Mouse (Mus musculus) ES-E14 (cell line): Measurements from ENCODE around the gene Lag3.

ENCODE experiments used
- CHD2 ChIP-seq: IDR thresholded peaks from 2 replicates; pipeline ENCODE4 v1.6.1; 2014; ENCODE audit warnings: mild to moderate bottlenecking, low read depth, low read length, inconsistent platforms
- HCFC1 ChIP-seq: IDR thresholded peaks from 2 replicates; pipeline ENCODE4 v1.6.1; 2012; ENCODE audit warnings: low read length, inconsistent platforms, borderline replicate concordance; ENCODE audit not compliant: insufficient read depth
- MAFK ChIP-seq: IDR thresholded peaks from 2 replicates; pipeline ENCODE4 v1.6.1; 2014; ENCODE audit warnings: mild to moderate bottlenecking, low read depth, low read length, inconsistent platforms; ENCODE audit not compliant: insufficient read depth
- ZC3H11A ChIP-seq: IDR thresholded peaks from 2 replicates; pipeline ENCODE4 v1.6.1; 2012; ENCODE audit warnings: low read depth, mild to moderate bottlenecking, inconsistent platforms, low read length, borderline replicate concordance

DNA sequence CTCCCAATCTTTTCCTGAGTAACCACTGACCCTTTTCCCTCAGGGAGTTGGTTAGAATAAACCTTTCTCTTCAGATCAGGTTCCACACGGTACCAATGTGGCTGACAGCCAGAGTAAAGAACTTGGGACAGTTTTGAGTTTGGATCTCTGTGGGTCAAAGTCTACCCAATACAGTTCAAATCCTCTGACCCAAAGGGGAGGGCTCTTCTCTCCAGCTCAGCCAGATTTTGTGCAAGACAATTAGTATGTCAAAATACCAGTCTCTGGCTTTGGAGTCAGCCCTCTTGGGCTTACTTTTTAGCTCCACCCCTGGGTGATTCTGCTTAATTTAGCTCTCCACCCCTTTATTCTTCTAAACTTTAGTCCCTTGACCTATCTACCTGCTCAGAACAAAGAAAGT lies 18.7 kb upstream of the Lag3 start:
- TF ChIP-seq HCFC1 (no peak), MAFK (no peak), ZC3H11A (no peak), CHD2 (no peak)
